Mouse (Mus musculus) adrenal gland, postnatal 36 days (tissue): ENCODE measurements at regions not wholly inside any gene's neighbourhood (a gene's known extent, or its start where the extent isn't known, plus 50 kb on each side); places are given as distances from the start of the nearest gene placed in this dataset. TPM values are rescaled to one million over a fixed set of nuclear protein-coding genes. Genes with fewer than 3 reads are reported as not detected.
A peak's percentile ranks its signal among the peaks of the same experiment; 100 is the strongest.

ENCODE experiments used
- DNase-seq, 2 experiments: peaks; one replicate each; pipeline ENCODE4 v3.0.0; 2021; ENCODE audit warnings: mixed read lengths in 1 of 2
- microRNA-seq: library from miRNA; unstranded; fragments of <30 nt; microRNA quantifications from one replicate; pipeline ENCODE4 v1.2.0, GENCODE M21; 2021

DNA sequence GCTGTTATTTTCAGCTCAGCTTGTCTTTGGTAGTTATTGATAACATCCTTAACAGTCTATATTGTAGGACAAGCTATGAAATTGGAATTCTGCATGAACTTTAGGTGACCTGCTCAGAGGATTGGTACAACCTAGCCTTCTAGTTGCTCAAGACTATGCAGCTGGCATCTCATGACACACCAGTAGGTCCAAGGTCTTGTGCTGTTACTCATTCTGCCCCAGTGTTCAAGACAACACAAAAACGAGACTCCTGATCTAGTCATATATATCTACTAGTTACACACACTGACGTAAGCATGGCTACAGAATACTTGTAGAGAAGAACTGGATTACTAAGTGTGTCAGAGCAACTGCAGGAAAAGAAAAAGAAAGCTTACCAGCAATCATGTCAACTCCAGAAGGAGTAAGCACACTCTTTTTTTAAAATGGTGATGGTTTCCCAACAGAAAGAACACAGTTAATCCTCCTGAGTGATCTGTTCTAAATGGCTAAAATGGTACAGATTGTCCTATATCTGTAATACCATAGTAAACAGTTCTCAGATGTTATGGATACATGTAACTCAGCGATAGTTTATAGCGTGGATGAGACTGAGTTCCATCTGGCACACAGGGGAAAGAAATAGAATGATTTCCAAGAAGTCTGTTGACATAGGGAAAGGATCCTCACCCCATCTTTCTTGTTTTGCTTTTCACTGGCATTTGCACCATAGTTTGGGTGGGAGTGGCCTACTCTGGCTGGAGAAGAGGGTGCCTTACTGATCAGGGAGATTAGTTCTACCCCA lies 85.4 kb upstream of the Gm11146 start:
- peak; percentile 17 to 20 for DNase-seq

GRCm38 (mm10) chr16:77685651-77686190 lies 83.8 kb upstream of the Gm11146 start:
- peak; percentile 6 to 15 for DNase-seq

DNA sequence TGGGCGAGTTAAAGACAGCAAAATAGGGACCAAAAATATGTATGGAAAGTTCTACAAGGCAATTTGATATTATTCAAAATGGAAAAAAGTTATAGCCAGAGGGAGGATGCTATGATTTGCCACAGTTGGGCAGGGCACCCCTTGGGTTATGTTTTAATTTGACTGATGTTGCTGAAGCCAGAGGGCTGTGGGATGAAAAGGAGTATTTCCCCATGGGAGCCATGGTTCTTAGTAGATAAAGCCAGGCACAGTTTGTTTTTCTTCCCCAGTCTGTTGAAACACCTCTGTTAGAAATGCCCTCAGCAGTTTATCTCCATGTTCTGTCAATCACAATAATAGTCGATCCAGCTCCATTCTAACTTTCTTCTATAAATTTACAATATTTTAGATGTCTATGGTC lies 82.6 kb upstream of the Gm11146 start:
- no peak for DNase-seq

DNA sequence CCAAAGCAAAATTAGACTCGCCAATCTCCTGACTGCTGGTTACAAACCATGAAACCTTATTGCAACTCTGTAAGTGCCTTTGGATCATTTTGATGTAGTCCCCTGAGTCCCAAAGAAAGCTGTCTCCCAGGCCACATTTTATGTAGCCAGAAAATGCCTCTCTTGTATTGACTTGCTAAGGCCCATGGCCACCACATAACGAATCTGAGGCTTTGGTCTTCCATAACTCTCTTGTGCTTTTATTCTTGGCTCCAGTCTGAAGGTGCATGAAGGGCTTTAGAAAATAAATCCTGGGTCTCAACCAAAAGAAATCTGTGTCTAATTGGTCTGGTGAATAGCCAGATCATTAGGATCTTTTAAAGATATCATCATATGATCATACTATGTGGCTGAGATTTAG lies 77.3 kb upstream of the Gm11146 start:
- DNase-seq, result no peak

- no peak for DNase-seq
These were observed 74.9 kb upstream of the Gm11146 start for GRCm38 (mm10) chr16:77676805-77677204.

DNA sequence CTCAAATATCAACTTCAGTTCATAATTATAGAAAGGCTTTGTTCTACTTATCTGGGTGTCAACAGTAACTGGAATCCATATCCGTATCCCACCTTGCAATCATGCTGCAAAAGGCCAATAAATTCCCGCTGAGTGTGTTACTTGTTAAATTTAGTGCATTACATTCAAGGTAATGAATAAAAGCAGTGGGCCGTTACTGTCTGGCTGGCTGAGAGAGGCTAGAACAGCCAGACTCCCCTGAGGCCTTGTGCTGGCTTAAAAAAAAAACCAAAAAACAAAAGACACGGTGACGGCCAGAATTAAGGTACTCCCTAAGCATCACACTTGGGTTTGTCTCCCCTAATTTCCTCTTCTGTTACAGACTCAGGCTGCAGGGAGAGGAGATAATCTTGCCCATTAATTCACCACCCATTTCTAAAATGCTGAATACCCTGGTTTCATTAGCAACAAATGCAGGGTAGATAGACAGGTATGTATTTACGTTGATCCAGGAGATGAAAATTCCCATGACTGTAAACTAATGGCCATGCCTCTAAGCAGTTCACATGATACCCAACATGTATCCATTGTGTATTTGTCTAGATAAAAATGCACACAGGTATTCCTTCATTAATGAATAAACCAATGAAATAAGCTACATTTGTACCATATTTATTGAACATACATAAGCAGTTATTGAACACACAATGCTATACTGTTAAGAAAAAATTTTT lies 74.1 kb upstream of the Gm11146 start:
- DNase-seq, result no peak

DNA sequence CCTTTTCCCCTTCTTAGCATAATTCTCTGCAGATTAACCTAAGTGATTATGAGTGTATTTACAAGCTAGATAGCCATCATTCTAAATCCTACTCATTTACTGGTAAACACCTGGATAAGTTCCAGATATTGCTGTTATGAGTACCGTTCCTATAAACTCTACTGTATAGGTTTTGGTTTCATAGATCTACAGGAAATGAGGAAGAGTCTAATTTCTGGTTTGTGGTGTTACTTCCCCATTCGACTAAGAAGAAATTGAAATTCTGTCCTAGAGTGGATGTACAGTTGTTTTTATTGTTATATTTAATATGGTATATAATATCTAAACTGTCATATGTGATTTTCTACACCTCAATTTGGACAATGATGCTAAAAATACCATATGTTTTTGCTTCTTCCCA lies 69.4 kb upstream of the Gm11146 start:
- no peak for DNase-seq

- no peak for DNase-seq
These were observed 63.9 kb upstream of the Gm11146 start for GRCm38 (mm10) chr16:77665781-77666180.

- DNase-seq, result peak in 1 of 2 experiments; percentile 22
These were observed 60.2 kb upstream of the Gm11146 start for GRCm38 (mm10) chr16:77662107-77662518.

- DNase-seq, result no peak
These were observed 51.4 kb upstream of the Gm11146 start for GRCm38 (mm10) chr16:77653306-77653705.

Small RNA genes in the stretch of these regions (microRNA-seq; reads per million reads assigned to microRNA genes)
- gene Gm25025, result not detected
